Mouse (Mus musculus) heart, adult 2 months (tissue): ENCODE data around the gene Slc9a6. TPM values are rescaled to one million over a fixed set of nuclear protein-coding genes. Genes with fewer than 3 reads are reported as not detected.

ENCODE experiments used
- DNase-seq, 2 experiments: peaks; one replicate each; pipeline ENCODE4 v3.0.0; 2021
- H3K27ac ChIP-seq: fragments of 200-600 bp; 2 replicates; pipeline ENCODE4 v1.8.1; 2022
- H3K27me3 ChIP-seq: fragments of 200-500 bp; 2 replicates; pipeline ENCODE4 v1.6.1; 2012; ENCODE audit warnings: mild to moderate bottlenecking, low read length, inconsistent platforms, mixed read lengths; ENCODE audit not compliant: control insufficient read depth, insufficient read depth
- H3K36me3 ChIP-seq: fragments of 200-500 bp; 2 replicates; pipeline ENCODE4 v1.6.1; 2012; ENCODE audit warnings: low read length, inconsistent platforms; ENCODE audit not compliant: control insufficient read depth, insufficient read depth
- H3K4me1 ChIP-seq: fragments of 200-500 bp; 2 replicates; pipeline ENCODE4 v1.6.1; 2011; ENCODE audit warnings: low read length; ENCODE audit not compliant: control insufficient read depth, insufficient read depth
- H3K4me3 ChIP-seq: fragments of 200-600 bp; 2 replicates; pipeline ENCODE4 v1.8.1; 2022
- H3K79me2 ChIP-seq: fragments of 200-500 bp; replicated peaks from 2 replicates; pipeline ENCODE4 v1.6.1; 2012; ENCODE audit warnings: mild to moderate bottlenecking, inconsistent platforms, low read length, moderate library complexity, mixed read lengths; ENCODE audit not compliant: control insufficient read depth, insufficient read depth
- H3K9ac ChIP-seq: fragments of 200-500 bp; 2 replicates; pipeline ENCODE4 v1.6.1; 2012; ENCODE audit warnings: low read depth, mild to moderate bottlenecking, control low read depth, inconsistent platforms, low read length, mixed read lengths
- CTCF ChIP-seq: fragments of 200-600 bp; IDR thresholded peaks from 2 replicates; pipeline ENCODE4 v1.8.1; 2022; ENCODE audit warnings: antibody characterized with exemption, mild to moderate bottlenecking, moderate library complexity
- EP300 ChIP-seq: fragments of 200-500 bp; IDR thresholded peaks from 2 replicates; pipeline ENCODE4 v1.6.1; 2011; ENCODE audit warnings: low read depth, low read length, control low read depth; ENCODE audit not compliant: insufficient read depth
- POLR2A ChIP-seq: fragments of 200-500 bp; IDR thresholded peaks from 2 replicates; pipeline ENCODE4 v1.6.1; 2011; ENCODE audit warnings: mild to moderate bottlenecking, low read depth, low read length, control low read depth; ENCODE audit not compliant: insufficient read depth
- WGBS: fragments of 180-500 bp; shearing (Covaris S2); methylation state at CpG from one replicate; pipeline ENCODE4 v1.1.7; 2018; 5-methylcytosine and 5-hydroxymethylcytosine counted together
- intact Hi-C: fragments of 180-260 bp; cut with DNase I; formaldehyde crosslinking; loops from one replicate; pipeline ENCODE4 v1.15.1; 2025
- polyA plus RNA-seq: library from polyadenylated mRNA; depleted of rRNA; stranded (reverse); fragments of >200 nt; gene quantifications from 2 replicates; pipeline ENCODE4 v1.2.3, GENCODE M21; 2012
- total RNA-seq, 2 experiments: library from RNA; stranded (reverse); gene quantifications; 2 replicates each; pipeline ENCODE4 v1.2.3; 2021

Slc9a6 gene
- total and polyA plus RNA-seq, 3 experiments = 12.6 to 22.4 (median 22.2) TPM

GRCm38 (mm10) chrX:56606536-56606935 lies 3.0 kb upstream of the Slc9a6 start:
- TF ChIP-seq CTCF (no peak), EP300 (no peak)
- H3K27ac ChIP-seq = no peak overlapping the region
- WGBS = 65% methylated on average over 2 of the region's 2 CpGs

DNA sequence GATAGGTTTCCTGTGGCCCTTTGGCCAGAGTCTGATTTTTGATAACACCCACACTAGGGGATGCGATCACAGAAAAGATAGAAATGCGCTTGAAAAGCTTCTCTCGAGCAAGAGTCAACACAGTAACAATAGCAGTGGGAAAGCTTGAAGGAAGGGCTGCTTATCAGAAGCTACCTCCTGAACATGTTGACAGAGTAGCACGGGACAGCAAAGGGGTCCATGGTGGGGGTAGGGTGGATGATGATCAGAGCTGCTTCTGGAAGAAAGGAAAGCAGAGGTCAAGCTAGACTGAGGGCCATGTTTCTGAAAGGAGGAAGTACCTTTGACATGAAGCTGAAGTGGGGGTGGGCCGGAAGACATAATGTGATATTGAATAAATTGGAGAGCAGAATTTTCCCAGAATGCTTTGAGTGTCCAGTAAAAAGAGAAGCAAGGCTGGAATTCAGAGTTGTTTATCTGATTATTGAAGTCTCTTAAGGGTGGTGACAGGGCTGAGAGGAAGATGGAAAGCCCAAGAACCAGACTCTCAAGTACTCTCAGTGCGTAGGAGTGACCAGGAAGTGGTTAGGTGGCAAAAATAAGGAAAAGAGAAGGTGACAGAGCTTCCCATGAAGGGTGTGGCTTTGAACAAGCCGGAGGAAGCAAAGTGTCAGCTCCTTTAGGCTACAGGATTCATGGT lies 2.4 kb upstream of the Slc9a6 start:
- Histone ChIP-seq H3K4me3 (no peak overlapping the region), H3K4me1 (no peaks in the 10 kb centered on the region), H3K9ac (no peak overlapping the region), H3K79me2 (no peaks in the 10 kb centered on the region), H3K27ac (no peak overlapping the region), H3K27me3 (no peaks in the 10 kb centered on the region), H3K36me3 (no peaks in the 10 kb centered on the region)
- no peak for TF ChIP-seq CTCF
- WGBS = 56% methylated on average over 7 of the region's 7 CpGs
- DNase-seq = no peak
- intact Hi-C loops = loop anchor here (5.0 kb wide), 1 partner anchor 445 kb away; the partner anchor contains the start of gene Htatsf1

More at GRCm38 (mm10) chrX:56606536-56606935, 3.0 kb upstream of the Slc9a6 start:
- H3K9ac ChIP-seq = no peak overlapping the region
- H3K79me2 ChIP-seq = no peaks in the 10 kb centered on the region
- intact Hi-C loops = loop anchor here (5.0 kb wide), 1 partner anchor 446 kb away; the partner anchor contains the start of gene Htatsf1
- no peaks in the 10 kb centered on the region for H3K36me3 ChIP-seq
- DNase-seq = no peak
- H3K4me3 ChIP-seq = no peak overlapping the region
- H3K4me1 ChIP-seq = no peaks in the 10 kb centered on the region
- H3K27me3 ChIP-seq = no peaks in the 10 kb centered on the region

GRCm38 (mm10) chrX:56609285-56609622 lies 303 bp upstream of the Slc9a6 start:
- WGBS = 23% methylated on average over 7 of the region's 7 CpGs
- Histone ChIP-seq H3K9ac (peak overlapping the region; percentile 52), H3K4me3 (peak overlapping the region; percentile 53), H3K27ac (peak overlapping the region; percentile 70), H3K4me1 (no peaks in the 10 kb centered on the region), H3K36me3 (no peaks in the 10 kb centered on the region), H3K79me2 (no peaks in the 10 kb centered on the region), H3K27me3 (no peaks in the 10 kb centered on the region)
- no peak for DNase-seq
- intact Hi-C loops = loop anchor here (5.0 kb wide), 1 partner anchor 443 kb away; the partner anchor contains the start of gene Htatsf1
- no peak for TF ChIP-seq EP300
- TF ChIP-seq POLR2A = no peak
- TF ChIP-seq CTCF = no peak

GRCm38 (mm10) chrX:56610318-56610694 lies 749 bp downstream of the Slc9a6 start:
- no peaks in the 10 kb centered on the region for H3K79me2 ChIP-seq
- no peaks in the 10 kb centered on the region for H3K4me1 ChIP-seq
- DNase-seq = no peak
- intact Hi-C loops = no loop called here
- H3K27me3 ChIP-seq = no peaks in the 10 kb centered on the region
- WGBS = 10% methylated on average over 13 of the region's 13 CpGs
- H3K9ac ChIP-seq = peak overlapping the region; percentile 89
- H3K4me3 ChIP-seq = peak overlapping the region; percentile 53
- H3K27ac ChIP-seq = peak overlapping the region; percentile 61; the same call in 1 of the 2 replicates
- H3K36me3 ChIP-seq = no peaks in the 10 kb centered on the region
- TF ChIP-seq CTCF = no peak
- TF ChIP-seq EP300 = no peak
- no peak for TF ChIP-seq POLR2A

DNA sequence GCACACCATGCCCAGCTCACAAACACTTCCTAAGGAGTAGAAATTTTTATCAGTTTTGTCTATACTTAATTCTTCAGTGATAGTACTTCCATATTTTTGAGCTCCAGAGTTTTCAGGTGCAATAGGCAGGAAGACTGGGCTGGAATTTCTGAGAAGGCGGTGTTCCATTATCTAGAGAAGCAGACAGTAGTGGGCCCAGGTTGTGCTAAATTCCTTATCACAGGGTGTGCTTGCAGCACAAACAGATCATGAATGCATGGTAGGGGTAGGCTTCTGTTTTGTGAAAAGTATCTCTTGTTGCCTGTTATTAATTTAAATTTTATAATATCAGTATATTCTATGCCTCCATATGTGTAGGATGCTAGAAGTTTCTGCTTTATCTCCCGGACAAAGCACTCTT lies 5.7 kb downstream of the Slc9a6 start:
- no peaks in the 10 kb centered on the region for H3K27me3 ChIP-seq
- H3K4me1 ChIP-seq = no peaks in the 10 kb centered on the region
- 75% methylated on average over 2 of the region's 2 CpGs for WGBS
- intact Hi-C loops = no loop called here
- no peak overlapping the region for H3K9ac ChIP-seq
- no peaks in the 10 kb centered on the region for H3K36me3 ChIP-seq
- no peak for DNase-seq
- H3K4me3 ChIP-seq = no peak overlapping the region
- H3K27ac ChIP-seq = no peak overlapping the region
- TF ChIP-seq EP300 = no peak
- no peak for TF ChIP-seq POLR2A
- no peak for TF ChIP-seq CTCF
- no peaks in the 10 kb centered on the region for H3K79me2 ChIP-seq

GRCm38 (mm10) chrX:56636185-56636584 lies 26.6 kb downstream of the Slc9a6 start:
- intact Hi-C loops = no loop called here

More at GRCm38 (mm10) chrX:56636185-56636584, 26.6 kb downstream of the Slc9a6 start:
- no peak overlapping the region for H3K9ac ChIP-seq
- TF ChIP-seq POLR2A (no peak), EP300 (no peak), CTCF (no peak)
- no peaks in the 10 kb centered on the region for H3K27me3 ChIP-seq
- WGBS = 79% methylated on average over 5 of the region's 5 CpGs
- H3K4me1 ChIP-seq = no peaks in the 10 kb centered on the region
- no peaks in the 10 kb centered on the region for H3K79me2 ChIP-seq
- no peak for DNase-seq
- H3K4me3 ChIP-seq = no peak overlapping the region
- H3K27ac ChIP-seq = no peak overlapping the region
- H3K36me3 ChIP-seq = no peaks in the 10 kb centered on the region
